Mouse (Mus musculus) embryonic fibroblast, embryonic 13.5 days (primary cell): Measurements from ENCODE around the gene Dnajc1. TPM values are rescaled to one million over a fixed set of nuclear protein-coding genes. Genes with fewer than 3 reads are reported as not detected.

Source experiments
- H3K27ac ChIP-seq: 2 replicates; pipeline ENCODE4 v1.5.1; 2012; ENCODE audit warnings: low read length, control low read depth, inconsistent platforms; ENCODE audit not compliant: insufficient read depth
- H3K4me1 ChIP-seq: 2 replicates; pipeline ENCODE4 v1.6.1; 2011; ENCODE audit warnings: low read length; ENCODE audit not compliant: control insufficient read depth, insufficient read depth
- H3K4me3 ChIP-seq: 2 replicates; pipeline ENCODE4 v1.5.1; 2011; ENCODE audit warnings: mild to moderate bottlenecking, control low read depth, low read length; ENCODE audit not compliant: insufficient read depth
- CTCF ChIP-seq: IDR thresholded peaks from 2 replicates; pipeline ENCODE4 v1.5.1; 2011; ENCODE audit warnings: mild to moderate bottlenecking, control low read depth, low read length, moderate library complexity, borderline replicate concordance; ENCODE audit not compliant: insufficient read depth
- POLR2A ChIP-seq: IDR thresholded peaks from 2 replicates; pipeline ENCODE4 v1.6.1; 2011; ENCODE audit warnings: low read depth, mild to moderate bottlenecking, control low read depth, low read length, moderate library complexity
- polyA plus RNA-seq: library from polyadenylated mRNA; stranded (reverse); fragments of >200 nt; gene quantifications from 2 replicates; pipeline ENCODE4 v1.2.4, GENCODE M21; 2011; ENCODE audit warnings: low read depth; ENCODE audit not compliant: missing spikeins, insufficient read length

Dnajc1 gene
- polyA plus RNA-seq, 1 experiment = 44.4 TPM

DNA sequence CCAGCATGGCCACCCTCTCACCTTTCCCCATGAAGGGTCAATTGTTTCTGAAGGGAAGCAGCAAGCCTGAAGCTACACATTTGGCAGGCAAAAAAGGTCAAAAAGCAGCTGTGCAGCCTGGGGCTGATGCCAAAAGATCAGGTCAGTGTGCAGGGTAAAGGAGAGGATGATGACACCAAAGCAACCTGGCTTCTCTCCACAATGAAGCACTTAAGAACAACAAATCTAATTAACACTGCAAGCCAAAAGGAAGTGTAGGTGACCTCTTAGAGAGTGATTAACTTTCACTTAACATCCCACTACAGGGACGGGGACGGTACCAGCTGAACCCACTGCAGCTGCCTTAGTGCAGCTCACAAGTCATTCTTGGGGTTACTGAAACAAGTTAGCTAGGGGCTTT is 163.4 kb downstream of the Dnajc1 start:
- TF ChIP-seq POLR2A (no peak), CTCF (no peak)
- H3K4me3 ChIP-seq = no peak overlapping the region
- no peaks in the 10 kb centered on the region for H3K4me1 ChIP-seq
- no peak overlapping the region for H3K27ac ChIP-seq

DNA sequence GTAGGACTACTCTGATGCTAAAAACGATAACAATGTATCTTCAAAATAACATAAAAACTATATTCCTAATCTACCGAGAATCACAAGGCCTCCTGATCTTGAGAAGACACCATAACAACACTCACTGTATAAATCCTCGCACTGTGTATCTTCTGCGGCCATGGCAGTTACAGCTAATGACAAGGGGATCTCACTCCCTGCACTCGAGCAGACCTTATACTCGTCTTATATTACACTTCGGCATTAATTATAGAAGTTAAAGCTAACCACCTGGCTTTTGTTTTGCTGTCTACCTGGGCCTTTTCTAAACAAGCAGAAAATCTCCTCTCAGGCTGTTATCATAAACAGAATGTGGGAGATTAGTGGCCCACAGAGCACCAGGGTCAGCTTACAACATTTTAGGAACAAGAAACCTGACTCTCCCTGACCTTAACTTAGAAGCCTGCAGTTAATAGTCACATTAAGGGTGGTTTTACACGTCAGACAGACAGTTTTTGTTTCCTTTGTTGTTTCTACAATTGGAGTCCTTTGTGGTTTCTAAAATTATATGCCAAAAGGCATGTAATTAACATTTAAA is 164.1 kb downstream of the Dnajc1 start:
- Histone ChIP-seq H3K4me3 (no peak overlapping the region), H3K27ac (no peak overlapping the region), H3K4me1 (no peaks in the 10 kb centered on the region)
- no peak for TF ChIP-seq POLR2A

DNA sequence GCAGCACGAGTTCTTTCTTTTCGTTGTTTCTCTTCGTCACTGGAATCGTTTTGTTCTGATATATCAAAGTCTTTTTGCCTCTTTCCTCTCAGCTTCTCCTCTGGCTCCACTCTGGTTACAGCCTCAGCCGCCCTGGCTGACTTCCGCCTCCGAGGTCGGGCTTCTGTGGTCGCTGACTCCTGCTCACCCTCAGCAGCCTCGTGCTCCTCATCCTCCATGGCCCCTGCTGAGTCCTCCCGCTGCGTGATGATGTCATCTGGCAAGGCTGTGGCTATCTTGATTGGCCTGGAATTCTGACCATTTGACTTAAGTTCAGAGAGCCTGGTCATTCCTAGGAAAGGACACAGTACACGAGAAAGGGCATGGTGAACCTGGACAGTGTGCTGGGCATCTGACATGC is 173.1 kb downstream of the Dnajc1 start:
- TF ChIP-seq POLR2A = no peak
- TF ChIP-seq CTCF = no peak
- H3K27ac ChIP-seq = no peak overlapping the region
- no peak overlapping the region for H3K4me3 ChIP-seq
- H3K4me1 ChIP-seq = peaks cover 2% of the 10 kb centered on the region

DNA sequence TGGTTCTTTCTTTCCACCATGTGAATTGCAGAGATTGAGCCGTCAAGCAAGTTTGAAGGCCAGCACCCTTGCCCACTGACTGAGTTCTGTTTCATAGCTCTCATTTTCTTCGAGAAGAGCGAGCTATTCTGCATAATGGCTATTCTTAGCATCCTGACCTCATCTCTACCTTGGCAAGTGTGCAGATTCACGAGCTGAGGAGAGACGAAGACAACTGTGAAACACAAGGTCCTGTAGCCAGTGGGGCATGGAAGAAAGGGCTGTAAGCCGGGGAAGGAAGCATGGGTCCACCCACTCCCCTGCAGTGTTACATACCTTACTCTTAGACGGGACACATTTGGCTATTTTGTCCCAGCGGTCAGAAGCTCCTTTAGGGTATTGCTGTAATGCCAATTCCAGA is 173.5 kb downstream of the Dnajc1 start:
- Histone ChIP-seq H3K4me1 (peaks cover 2% of the 10 kb centered on the region), H3K27ac (no peak overlapping the region), H3K4me3 (no peak overlapping the region)
- no peak for TF ChIP-seq POLR2A
- no peak for TF ChIP-seq CTCF

DNA sequence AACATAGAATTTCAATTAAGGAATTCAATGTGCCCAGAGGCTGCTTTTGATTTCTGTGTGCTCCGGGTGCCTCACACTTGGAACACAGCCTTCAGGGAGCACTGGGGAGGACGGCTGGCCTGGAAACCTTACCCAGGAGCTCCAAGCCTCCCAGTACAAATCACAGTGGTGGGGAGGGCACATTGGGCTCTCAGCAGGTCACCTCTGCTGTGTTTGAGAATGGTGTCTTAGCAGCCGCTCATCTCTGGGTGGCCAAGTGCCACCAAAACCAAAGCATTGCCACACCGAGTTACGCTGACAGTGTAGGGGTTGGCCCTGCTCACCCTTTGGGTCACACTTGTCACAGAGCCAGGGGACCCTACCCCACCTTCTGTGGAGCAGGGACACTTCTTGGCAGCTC is 174.1 kb downstream of the Dnajc1 start:
- TF ChIP-seq CTCF = no peak
- TF ChIP-seq POLR2A = no peak
- Histone ChIP-seq H3K4me1 (peaks cover 2% of the 10 kb centered on the region), H3K4me3 (no peak overlapping the region), H3K27ac (no peak overlapping the region)

DNA sequence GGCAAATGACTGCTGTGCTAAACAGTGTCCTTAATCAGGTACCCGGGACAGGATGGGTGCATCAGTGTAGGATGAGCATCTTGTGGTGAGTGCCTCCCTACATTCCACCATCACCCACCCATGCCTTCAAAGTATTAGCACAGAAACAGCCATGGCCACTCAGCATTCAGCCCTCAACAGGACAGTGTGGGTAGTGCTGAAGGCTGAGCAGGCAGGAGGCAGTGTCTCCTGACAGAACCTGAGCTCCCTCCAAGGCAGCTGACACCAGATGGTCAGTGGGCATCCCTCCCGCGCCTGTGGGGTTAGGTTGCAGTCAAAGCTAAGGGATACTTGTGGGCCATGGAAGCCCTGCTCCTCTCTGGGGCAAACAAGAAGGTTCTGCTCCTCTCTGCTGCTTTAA is 174.8 kb downstream of the Dnajc1 start:
- H3K4me3 ChIP-seq = no peak overlapping the region
- no peak overlapping the region for H3K27ac ChIP-seq
- H3K4me1 ChIP-seq = peaks cover 2% of the 10 kb centered on the region
- TF ChIP-seq CTCF = no peak

DNA sequence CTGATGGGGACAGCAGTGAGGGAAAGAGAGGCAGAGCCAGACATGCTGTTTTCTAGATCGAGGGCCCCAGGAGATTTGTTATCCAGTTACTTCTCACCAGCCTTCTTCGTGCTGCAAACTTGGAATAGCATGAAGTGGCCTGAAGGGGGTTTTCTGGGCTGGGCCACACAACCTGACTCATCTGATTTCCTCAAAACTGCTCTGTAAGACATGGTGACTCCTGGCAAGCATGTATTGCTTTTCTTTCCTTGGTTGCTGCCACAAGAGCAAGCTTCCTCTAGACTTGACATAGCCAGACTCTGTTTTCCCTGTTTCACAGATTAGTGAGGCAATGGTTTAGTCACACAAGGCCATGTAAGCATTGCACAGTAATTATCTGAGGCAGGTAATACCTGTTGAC is 178.6 kb downstream of the Dnajc1 start:
- TF ChIP-seq CTCF = no peak
- TF ChIP-seq POLR2A = no peak
- H3K27ac ChIP-seq = no peak overlapping the region; the same call in 1 of the 2 replicates
- no peak overlapping the region for H3K4me3 ChIP-seq
- H3K4me1 ChIP-seq = no peaks in the 10 kb centered on the region; the same call in 1 of the 2 replicates

DNA sequence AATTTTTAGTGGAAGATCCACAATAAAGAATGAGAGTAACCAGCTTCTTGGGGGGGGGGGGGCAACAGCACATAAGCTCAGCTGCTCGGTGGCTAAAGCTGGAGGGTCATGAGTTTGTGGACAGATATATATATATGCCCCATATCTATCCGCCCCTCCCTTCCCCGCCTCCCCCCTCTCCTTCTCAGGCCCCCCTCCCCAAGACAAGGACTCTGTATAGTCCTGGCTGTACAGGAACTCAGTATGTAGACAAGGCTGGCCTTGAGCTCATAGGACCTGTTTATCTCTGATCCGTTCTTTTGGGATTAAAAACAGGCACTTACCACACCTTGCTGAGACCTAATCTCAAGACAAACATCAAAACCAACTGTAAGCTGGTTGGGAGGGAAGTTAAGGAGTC is 182.7 kb downstream of the Dnajc1 start:
- H3K4me1 ChIP-seq = no peaks in the 10 kb centered on the region; the same call in 1 of the 2 replicates
- H3K27ac ChIP-seq = no peak overlapping the region
- no peak overlapping the region for H3K4me3 ChIP-seq
- TF ChIP-seq POLR2A (no peak), CTCF (no peak)

DNA sequence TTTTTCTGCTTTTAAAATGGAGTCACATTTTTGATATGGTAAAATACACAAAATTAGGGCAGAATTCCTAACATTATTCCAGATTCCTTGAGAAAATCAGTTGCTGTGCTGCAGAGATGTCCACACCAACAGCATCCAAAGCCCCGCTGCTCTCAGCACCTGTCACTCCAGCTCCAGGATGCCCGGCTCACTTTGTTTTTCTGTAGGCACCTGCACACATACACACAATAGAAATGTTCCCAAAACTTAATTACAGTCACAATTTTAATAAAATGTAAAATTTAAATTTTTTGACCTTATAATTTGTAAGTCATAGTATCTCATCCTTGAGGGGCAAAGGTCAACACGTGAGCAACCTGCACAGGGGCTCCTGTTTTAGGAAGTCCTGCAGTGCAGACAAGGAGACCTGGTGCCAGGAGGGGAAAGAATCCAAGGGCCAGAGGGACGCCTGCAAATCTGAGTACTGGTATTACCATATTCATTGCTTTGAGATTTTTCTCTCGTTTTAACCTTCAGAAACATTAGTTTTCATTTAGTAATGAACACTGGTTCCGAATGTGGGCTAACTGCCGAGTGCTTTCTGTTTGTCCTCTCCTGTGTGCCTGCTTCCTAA is 183.3 kb downstream of the Dnajc1 start:
- TF ChIP-seq POLR2A (no peak), CTCF (no peak)
- no peak overlapping the region for H3K4me3 ChIP-seq
- H3K27ac ChIP-seq = no peak overlapping the region
- no peaks in the 10 kb centered on the region; the same call in 1 of the 2 replicates for H3K4me1 ChIP-seq

DNA sequence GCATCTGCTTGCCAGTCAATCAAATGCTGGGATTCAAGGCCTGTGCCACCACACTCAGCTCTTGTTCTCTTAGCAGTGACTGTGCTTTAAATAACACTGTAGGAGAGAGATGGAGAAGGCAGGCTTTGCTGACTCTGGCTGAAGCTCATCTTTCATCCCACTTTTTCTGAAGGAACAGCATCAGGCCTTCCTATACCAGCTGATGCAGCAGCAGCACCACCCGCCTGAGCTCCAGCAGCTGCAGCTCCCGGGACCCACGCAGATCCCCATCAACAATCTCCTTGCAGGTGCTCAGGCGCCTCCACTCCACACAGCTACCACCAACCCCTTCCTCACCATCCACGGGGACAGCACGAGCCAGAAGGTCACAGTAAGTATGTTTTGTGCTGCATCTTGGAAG is 184.1 kb downstream of the Dnajc1 start:
- no peak overlapping the region for H3K27ac ChIP-seq
- no peaks in the 10 kb centered on the region for H3K4me1 ChIP-seq
- TF ChIP-seq POLR2A = no peak
- no peak for TF ChIP-seq CTCF
- no peak overlapping the region for H3K4me3 ChIP-seq

DNA sequence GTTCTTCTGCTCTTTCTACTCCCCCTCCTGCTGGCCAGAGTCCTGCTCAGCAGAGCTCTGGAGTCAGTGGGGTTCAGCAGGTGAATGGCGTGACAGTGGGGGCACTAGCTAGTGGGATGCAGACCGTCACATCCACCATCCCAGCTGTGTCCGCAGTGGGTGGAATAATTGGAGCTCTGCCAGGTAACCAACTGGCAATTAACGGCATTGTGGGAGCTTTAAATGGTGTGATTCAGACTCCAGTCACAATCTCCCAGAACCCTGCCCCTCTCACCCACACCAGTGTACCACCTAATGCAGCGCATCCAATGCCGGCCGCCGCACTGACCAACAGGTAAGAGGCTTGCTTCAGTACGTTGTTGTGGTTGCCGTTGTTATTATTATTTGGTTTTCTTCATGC is 185.8 kb downstream of the Dnajc1 start:
- Histone ChIP-seq H3K4me1 (no peaks in the 10 kb centered on the region), H3K27ac (no peak overlapping the region), H3K4me3 (no peak overlapping the region)
- no peak for TF ChIP-seq POLR2A
- TF ChIP-seq CTCF = no peak
